Mouse (Mus musculus): ENCODE results near the gene Pkp4.
A peak's percentile ranks its signal among the peaks of the same experiment; 100 is the strongest.

Gene Pkp4

DNA sequence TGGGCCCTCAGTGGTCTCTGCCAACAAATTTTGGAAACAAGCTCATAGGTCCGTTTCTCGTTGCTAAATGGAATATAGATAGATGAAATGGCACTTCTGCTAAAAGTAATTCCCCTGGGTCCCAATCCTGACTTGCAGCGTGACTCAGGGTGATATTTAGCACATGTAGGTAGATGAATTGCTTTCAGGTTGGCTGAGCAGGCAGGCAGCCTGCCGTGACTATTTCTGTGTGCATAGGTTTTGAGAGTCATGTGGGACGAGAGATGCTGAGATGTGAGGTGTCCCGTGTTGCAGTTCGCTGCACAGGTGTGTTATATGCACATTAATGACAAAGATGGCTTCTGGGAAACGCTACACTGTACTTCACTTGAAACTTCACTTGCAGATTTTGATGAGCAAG lies 111.2 kb downstream of the Pkp4 start:
- DNase-seq (ENCODE audit: low spot score in 2 of 2): no peak

DNA sequence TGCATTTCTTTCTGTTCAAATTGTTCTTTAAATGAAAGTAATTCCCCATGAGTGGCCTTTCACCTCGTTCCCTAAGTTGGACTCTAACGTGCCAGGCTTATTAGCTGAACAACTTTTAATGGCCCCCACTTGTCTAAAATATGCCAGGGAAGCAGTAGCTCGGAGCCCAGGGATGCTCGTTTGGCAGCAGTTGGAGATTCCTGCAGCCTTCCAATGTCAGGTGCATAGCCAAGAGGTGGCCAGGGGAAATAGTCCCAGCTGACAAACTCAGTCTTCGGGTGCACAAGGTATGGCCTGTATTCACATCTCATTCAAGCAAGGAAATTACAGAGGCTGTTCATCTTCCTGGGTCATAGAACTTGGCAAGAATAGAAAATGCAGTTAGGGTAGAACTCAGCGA lies 112.1 kb downstream of the Pkp4 start:
- no peak for DNase-seq (ENCODE audit: low spot score in 2 of 2)

DNA sequence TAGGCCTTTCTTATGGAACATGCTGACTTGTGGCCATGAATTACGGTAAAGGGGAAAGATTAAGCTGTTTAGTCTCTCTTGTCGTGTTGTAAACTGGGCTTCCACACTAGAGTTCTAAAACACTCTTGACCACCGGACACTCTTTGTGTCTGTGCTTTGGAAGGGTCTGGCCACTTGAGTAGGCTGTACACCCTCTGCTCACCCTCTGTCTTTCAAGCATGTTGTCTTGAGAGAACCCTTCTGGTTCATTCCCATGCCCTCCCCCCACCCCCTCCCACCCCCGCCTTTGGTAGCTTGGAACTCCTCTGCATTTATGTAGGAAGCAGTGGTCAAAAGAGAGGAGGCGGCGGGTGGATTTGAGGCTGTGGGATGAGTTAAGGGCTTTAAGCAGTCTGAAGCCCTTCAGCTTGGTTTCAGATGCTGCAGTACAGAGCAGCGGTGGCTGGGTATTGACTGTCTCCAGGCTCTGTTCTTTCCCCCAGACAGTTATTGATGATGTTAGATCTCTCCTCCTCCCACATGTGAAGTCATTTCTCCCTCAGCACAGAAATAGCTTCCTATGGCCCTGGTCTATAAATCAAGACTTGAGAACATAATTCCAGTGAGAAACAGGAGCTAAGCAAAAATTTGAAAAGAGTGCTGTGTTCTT lies 120.4 kb downstream of the Pkp4 start:
- no peak for DNase-seq (ENCODE audit: low spot score in 2 of 2)

DNA sequence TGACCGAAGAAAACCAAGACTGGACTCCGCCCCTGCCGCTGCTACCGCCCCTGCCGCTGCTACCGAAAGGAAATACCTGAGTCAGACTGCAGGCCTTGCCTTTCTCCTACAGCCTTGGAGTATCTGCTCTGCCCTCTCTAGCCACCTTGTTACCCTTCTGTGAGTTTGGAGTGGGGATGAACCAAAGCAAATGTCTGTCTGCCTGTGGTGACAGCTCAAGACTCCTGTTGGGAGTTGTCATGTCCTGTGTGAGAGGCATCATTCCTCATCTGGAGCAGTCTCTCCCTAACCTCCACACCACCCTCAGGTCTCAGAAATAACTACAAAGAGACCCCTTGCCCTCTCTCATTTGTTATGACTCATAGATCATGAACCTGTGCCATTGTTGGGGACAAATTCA lies 122.3 kb downstream of the Pkp4 start:
- DNase-seq (ENCODE audit: low spot score in 2 of 2): no peak

DNA sequence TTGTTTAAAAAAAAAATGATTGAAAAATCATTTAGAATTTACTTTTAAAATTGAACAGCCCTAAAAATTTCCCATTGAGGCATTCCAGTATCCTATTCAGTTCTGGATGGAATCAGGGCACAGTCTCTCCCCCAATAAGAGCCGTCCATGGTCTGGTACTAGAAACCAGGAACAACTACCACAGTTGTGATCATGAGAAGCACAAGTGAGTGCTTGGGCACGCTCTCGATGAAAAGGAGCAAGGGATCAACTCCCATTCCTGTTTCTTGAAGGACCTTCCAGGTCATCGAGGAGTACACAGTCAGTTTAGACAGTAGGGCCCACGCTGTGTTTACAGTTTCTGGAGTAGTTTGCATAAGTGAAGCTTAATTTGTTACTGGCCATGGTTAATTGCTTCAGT lies 123.6 kb downstream of the Pkp4 start:
- DNase-seq (ENCODE audit: low spot score in 2 of 2): no peak

DNA sequence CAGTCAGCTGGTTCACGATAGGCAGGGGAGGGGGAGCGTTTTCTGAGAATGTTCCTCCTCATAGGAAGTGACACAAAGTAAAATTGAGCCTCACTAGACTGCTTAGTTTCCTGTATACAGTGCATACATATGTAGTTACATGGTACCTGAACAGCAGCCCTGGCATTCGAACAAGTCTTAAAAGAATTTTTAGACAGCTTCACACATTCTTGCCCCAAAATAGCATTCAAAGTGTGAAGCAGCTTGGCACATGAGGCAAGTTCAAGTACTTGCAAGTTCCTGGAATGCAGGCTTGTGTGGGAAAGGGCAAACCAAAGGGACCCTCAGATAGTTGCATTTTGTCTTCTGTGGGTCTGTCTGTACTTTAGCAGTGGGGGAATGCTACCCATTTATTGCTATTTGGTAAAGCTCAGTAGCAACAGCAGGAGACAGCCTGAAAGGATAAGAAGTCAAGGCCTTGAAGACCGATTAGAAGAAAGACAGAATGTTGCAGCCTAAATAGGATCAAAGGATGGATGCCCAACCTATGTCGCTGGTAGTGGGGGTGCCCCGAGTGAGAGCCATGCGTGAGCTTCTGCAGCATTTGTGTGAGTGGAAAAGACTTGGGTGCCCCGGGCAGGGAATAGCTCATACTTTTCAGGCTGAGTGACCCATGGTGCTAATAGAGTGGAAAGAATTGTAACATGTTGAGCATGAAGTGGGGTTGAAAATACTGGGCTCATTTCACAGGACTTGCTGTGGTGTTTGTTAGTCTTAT lies 124.3 kb downstream of the Pkp4 start:
- DNase-seq (ENCODE audit: low spot score in 2 of 2): no peak

DNA sequence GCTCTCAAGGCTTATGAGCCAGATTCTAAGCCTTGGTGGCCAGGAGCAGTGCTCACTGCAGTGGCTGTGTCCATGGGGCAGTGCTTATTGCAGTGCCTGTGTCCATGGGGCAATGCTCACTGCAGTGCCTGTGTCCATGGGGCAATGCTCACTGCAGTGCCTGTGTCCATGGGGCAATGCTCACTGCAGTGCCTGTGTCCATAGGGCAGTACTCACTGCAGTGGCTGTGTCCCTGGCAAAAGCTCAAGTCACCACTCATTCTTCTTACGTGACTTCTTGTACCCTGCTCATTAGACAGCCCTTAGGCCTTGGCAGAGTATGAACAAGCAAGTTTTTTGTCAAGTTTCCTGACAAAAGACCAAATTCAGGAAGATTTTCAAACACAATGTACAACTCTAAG lies 124.9 kb downstream of the Pkp4 start:
- no peak for DNase-seq (ENCODE audit: low spot score in 2 of 2)

DNA sequence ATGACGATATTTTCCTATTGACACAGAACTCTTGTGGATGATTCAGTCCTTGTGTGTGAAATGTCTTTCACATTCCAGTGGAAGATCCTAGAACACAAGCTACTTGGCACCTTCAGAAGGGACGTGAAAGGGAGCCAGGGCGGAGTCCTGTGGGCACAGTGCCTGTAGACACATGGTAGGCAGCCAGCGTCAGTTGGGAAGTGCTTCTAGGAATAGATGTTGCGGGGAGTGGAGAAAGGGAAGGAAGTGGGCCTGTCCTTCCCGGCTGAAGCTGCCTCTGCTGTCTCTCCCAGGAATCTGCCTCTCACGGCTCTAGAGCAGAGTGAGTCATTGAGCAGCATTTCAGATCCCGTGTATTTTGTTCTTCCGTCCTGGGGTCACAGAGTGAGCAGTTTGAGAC lies 125.6 kb downstream of the Pkp4 start:
- peak in 1 of 2 experiments; percentile 36 for DNase-seq (ENCODE audit: low spot score in 2 of 2)

DNA sequence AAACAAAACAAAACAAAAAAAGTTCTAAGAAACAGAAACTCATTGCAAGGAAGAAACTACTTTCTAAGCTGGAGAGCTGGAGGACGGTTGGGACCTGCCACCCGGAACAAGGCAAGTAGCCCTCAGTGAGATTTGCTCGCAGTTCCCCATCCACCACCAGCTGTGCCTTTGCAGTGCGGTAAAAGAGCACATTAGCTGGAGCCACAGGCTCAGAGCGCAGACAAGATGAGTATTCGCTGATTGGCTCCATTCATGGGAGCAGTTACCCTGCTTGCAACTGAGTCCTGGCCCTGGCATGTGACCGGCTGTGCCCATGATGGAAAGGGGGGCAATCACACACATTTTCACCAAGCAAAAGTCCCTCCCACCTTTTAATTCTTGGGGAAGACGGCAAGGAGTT lies 127.0 kb downstream of the Pkp4 start:
- no peak for DNase-seq (ENCODE audit: low spot score in 2 of 2)

DNA sequence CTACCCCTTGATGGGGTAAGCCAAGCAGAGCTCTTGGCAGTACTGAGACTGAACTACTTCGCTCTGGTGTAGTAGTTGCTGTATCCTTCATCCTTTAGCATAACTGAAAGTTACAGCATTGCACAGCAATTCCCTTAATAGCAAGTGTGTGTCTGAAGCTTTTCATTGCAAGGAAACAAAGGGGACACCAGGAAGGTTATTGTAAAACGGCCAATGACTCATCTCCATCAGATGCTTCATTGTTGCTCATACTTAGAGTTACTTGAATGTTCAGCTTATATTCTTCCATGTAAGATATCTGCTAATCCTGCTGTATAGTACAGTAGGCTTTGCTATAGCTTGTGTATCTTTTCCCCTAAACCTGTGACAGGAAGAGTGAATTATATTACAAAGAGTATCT lies 128.8 kb downstream of the Pkp4 start:
- DNase-seq (ENCODE audit: low spot score in 2 of 2): no peak

DNA sequence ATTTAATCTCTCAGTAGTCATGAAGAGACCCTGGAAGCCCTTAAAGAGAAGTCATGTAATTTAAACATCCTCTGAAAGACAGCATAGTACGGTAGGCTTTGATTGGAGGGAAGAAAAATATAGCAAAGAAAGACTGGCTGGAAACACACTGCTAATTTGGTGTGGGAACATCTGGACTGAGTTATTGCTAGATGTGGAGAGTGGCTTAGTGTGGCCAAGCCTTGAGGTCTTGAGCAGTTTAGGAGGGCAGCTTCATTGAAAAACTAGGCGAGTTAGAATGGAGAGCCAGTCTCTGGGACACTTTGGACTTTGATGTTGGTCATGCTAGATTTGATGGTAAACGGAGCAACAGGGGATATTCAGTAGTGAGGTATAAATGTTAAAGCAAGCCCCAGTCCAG lies 129.7 kb downstream of the Pkp4 start:
- DNase-seq (ENCODE audit: low spot score in 2 of 2): no peak

DNA sequence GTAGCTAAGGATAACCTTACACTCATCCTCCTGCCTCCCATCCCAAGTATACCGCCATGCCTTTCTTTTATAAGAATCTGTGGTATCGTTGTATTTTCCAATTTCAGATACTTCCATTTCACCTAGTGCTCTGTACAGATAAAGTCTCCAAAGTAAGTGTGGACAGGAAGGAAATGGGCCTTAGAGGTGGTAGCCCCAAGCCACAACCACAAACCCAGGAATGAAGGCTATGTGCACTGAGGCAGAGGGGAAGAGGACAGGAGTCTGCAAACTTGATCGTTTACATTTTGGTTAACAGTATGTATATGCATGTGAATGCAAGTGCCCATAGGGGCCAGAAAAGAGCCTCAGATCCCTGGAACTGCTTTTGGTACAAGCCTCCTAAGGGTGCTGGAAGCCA lies 139.2 kb downstream of the Pkp4 start:
- no peak for DNase-seq (ENCODE audit: low spot score in 2 of 2)

DNA sequence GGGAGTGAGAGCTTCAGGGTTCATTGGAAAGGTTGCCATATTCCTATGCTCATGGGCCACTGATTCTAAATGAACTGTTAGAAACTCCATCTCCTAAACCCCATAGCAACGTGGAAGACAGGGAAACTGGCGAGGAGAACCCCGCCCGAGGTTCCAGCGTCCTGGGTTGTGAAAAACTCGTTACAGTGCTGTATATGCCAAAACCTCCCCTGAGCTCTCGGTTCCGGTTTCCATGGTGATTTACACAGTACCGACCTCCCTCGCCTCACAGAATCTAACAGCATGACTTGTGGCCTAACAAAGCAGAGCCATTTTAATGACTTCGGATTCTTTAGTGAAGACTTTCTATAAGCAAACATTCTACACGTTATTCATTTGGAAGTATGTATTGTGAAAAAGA lies 141.0 kb downstream of the Pkp4 start:
- DNase-seq (ENCODE audit: low spot score in 2 of 2): no peak

DNA sequence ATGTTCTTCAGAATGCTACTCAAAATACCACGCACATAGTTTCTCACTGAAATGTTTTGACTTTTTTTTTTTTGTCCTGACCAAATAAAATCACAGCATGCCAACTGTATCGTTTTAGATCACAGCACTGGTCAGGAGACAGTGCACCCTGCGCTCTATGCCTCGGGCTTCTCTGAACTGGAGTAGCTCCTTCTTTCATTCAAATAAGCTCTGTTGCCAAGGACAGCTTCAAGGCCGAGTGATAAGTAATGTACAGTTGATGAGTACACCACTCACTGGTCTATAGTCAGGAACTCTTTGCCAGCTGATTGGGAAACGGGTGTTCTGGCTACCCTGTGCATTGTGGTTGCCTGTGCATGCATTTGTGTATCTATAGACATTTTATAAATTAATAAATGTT lies 141.8 kb downstream of the Pkp4 start:
- no peak for DNase-seq (ENCODE audit: low spot score in 2 of 2)

DNA sequence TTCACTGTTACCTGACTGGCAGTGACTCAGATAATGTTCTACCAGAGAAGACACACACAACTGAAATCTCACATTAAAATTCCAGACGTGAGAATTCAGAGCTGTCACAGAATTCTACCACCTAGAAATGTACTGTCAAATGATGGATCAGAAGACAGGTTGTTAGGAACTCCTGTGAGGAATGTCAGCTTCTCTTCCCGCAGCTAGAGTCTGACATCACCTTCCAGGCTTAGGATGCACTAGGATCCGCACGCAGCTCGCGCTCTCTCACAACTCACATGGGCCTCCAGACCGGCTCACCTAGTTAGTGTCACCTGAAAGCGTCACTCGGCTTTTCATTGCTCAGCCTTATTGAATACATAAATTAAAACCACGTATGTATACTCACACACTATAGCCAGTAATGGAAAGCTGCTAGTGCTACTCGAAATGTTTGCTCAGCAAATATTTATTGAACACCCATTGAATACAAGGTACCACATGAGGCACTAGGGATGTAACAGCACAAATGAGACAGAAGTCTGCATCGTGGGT lies 142.9 kb downstream of the Pkp4 start:
- no peak for DNase-seq (ENCODE audit: low spot score in 2 of 2)

DNA sequence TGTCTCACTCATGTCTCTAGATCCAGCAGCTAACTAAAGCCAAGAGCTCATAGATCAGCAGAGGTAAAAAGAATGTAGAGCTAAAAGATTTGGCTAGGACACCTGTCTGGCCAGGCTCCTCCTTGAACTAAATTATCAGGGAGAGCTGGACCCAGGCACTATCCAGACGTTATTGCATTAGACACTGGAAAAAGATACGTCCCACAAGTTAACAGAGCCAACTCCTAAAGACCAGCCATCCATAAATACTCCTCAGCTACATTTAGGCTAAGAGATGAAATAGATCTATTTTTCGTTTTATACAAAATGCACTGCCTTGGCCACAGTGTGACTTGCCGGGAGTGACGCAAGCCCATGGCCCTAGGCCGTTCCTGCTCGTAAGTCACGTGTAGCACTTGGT lies 146.7 kb downstream of the Pkp4 start:
- DNase-seq (ENCODE audit: low spot score in 2 of 2): no peak

DNA sequence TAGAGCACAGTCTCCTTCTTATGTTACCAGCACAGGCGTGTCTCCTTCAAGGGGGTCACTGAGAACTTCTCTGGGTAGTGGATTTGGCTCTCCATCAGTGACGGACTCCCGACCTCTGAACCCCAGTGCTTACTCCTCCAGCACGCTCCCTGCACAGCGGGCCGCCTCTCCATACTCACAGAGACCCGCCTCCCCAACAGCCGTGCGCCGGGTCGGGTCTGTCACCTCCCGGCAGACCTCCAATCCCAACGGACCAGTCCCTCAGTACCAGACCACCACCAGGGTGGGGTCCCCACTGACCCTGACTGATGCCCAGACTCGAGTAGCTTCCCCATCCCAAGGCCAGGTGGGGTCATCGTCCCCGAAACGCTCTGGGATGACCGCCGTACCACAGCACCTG lies 147.4 kb downstream of the Pkp4 start:
- DNase-seq (ENCODE audit: low spot score in 2 of 2): no peak

DNA sequence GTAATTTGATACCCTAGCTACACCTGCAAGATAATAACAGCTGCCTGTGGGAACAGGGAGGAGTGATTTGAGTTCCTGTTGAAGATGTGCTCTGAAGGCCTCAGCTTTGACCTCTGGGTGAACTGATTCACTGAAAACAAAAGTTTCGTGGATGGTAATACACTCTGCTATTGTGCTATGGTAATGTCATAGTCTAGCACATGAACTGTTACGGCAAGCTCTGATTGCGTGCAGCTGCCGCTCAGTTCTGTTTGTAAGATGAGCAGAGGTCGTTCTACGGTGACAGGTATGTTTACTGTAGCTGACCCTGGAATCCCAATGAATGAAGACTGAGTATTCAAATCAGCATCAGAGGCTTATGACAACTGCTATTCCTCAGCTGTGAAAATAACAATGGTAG lies 152.6 kb downstream of the Pkp4 start:
- no peak for DNase-seq (ENCODE audit: low spot score in 2 of 2)

DNA sequence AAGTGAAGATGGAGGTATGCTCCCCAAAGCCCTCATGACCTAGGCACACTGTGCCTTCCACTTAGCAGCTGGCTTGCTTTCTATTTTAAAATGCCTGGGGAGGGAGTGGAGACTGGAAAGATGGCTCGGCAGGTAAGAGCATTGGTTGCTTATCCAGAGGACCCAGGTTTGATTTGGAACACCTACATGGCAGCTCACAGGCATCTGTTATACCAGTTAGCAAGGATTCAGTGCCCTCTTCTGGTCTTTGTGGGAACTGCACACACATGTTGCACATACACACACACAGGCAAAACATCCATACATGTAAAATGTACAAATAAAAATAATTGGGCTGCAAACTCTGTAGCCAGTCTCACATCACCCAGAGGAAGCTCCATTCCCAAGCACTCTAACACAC lies 158.0 kb downstream of the Pkp4 start:
- DNase-seq (ENCODE audit: low spot score in 2 of 2): no peak

DNA sequence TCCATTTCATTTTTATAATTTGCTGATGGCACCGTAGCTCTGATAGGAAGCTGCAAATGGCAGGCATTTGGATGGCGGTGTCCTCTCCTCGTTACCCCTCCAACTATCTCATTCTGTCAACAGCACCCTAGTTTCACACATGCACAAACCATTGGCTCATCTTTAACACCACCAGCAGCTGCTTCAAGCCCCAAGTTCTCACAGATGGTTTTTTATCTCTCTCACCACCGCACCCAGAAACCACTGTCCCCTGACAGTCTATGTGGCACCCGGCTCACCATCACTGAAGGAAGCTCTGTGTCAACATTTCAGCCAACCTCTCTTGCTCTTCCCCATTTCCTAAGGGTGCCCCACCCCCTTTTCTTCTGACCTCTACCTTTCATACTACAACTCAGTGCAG lies 167.3 kb downstream of the Pkp4 start:
- DNase-seq (ENCODE audit: low spot score in 2 of 2): no peak

DNA sequence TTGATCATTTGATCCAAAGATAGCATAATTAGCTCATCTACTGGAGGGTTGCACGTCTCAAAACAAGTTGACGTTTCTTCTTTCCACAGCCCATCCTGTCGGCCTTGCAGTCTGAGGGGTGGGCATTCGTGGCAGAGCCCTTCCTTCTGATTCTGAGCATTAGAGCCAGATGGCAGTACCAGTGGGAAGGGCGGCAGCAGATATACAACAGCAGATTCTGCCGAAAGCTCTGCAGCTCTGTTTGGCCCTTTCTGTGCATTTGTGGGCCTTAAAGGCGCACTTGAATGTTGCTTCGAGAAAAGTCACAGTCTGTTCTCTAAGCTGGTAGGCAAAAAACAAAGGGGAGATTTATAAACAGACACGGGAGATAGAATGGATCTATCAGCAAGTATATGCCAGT lies 170.4 kb downstream of the Pkp4 start:
- DNase-seq (ENCODE audit: low spot score in 2 of 2): no peak

DNA sequence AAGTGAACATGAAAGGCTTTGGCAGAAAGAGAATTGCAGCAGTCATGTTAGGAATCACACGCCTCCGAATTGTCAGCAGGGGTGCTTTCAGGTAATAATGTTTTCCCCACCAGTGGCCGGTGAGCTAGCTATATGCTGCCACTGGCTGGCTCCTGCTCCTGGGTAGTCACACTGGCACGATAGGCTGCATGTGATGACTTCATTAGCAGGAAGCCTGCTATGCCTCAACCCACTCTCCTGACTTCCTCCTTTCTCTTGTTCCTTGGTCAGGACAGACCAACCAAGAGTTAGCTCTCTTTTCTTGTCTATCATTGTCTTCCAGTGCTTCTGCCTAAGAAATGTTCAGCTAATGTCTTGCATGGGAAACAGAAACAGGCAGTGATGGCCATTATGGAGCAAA lies 171.9 kb downstream of the Pkp4 start:
- DNase-seq (ENCODE audit: low spot score in 2 of 2): no peak

DNA sequence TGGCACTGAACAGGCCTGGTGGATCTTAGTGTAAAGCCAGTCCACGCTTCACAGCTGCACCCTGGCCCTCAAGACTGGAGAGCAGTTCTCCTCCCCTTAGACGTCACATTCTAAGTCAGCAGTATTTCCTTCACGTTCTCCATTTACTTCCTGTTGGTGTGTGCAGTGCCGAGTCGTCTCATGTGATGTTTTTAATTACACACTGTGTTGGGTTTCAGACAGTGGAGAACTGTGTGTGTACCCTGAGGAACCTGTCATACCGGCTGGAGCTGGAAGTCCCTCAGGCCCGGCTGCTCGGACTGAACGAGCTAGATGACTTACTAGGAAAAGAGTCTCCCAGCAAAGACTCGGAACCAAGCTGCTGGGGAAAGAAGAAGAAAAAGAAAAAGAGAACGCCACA lies 177.9 kb downstream of the Pkp4 start:
- peak in 1 of 2 experiments; percentile 71 for DNase-seq (ENCODE audit: low spot score in 2 of 2)

DNA sequence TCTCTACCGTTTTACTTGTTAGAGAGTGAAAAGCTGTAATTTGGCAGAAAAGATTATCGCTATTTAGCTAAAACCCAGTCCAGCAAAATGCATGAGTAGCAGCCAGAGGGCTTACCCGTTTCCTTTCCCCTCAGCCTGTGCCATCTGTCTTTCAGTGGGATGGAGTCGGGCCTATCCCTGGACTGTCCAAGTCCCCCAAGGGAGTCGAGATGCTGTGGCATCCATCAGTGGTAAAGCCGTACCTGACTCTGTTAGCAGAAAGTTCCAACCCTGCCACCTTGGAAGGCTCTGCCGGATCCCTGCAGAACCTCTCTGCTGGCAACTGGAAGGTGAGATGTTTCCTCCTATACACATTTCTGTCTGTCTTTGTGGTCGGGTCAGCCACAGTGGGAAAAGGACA lies 178.3 kb downstream of the Pkp4 start:
- DNase-seq (ENCODE audit: low spot score in 2 of 2): no peak

All from urinary bladder, adult 18-20 months (tissue).